Comparison of ENCODE assay signal across 8 mouse cellular contexts in the genomic region with DNA sequence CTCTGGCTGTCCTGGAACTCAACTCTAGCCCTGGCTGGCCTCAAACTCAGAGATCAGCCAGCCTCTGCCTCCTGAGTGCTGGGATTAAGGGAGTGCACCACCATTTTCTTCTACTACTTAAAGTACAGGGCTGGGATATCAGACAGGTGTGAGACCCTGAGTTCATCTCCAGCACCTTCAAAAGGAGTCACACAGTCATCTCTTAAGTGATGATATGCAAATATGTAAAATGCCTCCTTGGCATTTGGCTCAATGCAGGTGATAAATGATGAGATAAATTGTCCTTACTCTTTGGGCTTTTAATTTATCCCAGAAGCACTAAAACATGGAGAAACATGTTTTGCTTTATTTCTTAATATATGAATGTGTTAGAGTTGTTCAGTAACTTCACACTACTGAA. TPM values are rescaled to one million over a fixed set of nuclear protein-coding genes. Genes with fewer than 3 reads are reported as not detected.
DNase-seq lines count a peak whose midpoint lies in the region; ATAC-seq and TF ChIP-seq lines count a peak whose summit lies in the region.

No protein-coding gene starts in this region.

- no peak for DNase-seq in lung, embryonic 14.5 days
- no peak for DNase-seq in lung, postnatal 14 days
- DNase-seq in adrenal gland, postnatal 25 days = no peak
- no peak for DNase-seq in right cerebral cortex, postnatal 14 days

- no peak for TF ChIP-seq CTCF in lung, embryonic 14.5 days (IDR thresholded peaks at IDR 0.05; ENCODE audit: low read depth)

- peaks cover 26% of the 10 kb centered on the region for H3K36me3 ChIP-seq in erythroblast, embryonic 14.5 days (ENCODE audit: control insufficient read depth)
- 0 out of 2 replicates have a peak, but pooled peaks cover 6% of the 10 kb centered on the region for H3K36me3 ChIP-seq in lung, embryonic 14.5 days (ENCODE audit: insufficient read depth)
- peaks cover 16% of the 10 kb centered on the region for H3K36me3 ChIP-seq in liver, embryonic 12.5 days
- no peaks in the 10 kb centered on the region; the same call in 1 of the 2 replicates for H3K36me3 ChIP-seq in stomach, embryonic 16.5 days (ENCODE audit: control insufficient read depth, insufficient read depth, low read length)

- no peaks in the 10 kb centered on the region for H3K9me3 ChIP-seq in erythroblast, embryonic 14.5 days (ENCODE audit: control insufficient read depth, low read length)
- no peaks in the 10 kb centered on the region for H3K9me3 ChIP-seq in lung, embryonic 14.5 days (ENCODE audit: low read depth, low read length)
- no peaks in the 10 kb centered on the region for H3K9me3 ChIP-seq in liver, embryonic 12.5 days (replicated peaks)
- H3K9me3 ChIP-seq in stomach, embryonic 16.5 days (replicated peaks; ENCODE audit: control insufficient read depth, low read length) = no peaks in the 10 kb centered on the region

- H3K4me3 ChIP-seq in erythroblast, embryonic 14.5 days (replicated peaks) = peak overlapping the region; percentile 34
- H3K4me3 ChIP-seq in lung, embryonic 14.5 days (ENCODE audit: low read depth, low read length) = peak overlapping the region; percentile 99; the same call in 1 of the 2 replicates
- peak overlapping the region; percentile 99; the same call in 1 of the 2 replicates for H3K4me3 ChIP-seq in liver, embryonic 12.5 days
- H3K4me3 ChIP-seq in stomach, embryonic 16.5 days (replicated peaks; ENCODE audit: low read length) = no peak overlapping the region

- H3K27ac ChIP-seq in lung, embryonic 14.5 days (ENCODE audit: low read depth) = no peak overlapping the region
- peak overlapping the region; percentile 31; the same call in 1 of the 2 replicates for H3K27ac ChIP-seq in liver, embryonic 12.5 days
- no peak overlapping the region for H3K27ac ChIP-seq in stomach, embryonic 16.5 days (ENCODE audit: low read length)

- H3K9ac ChIP-seq in lung, embryonic 14.5 days = no peak overlapping the region
- H3K9ac ChIP-seq in liver, embryonic 12.5 days = peak overlapping the region; percentile 99; the same call in 1 of the 2 replicates
- H3K9ac ChIP-seq in stomach, embryonic 16.5 days (ENCODE audit: low read length) = no peak overlapping the region

- ATAC-seq in erythroblast, adult 5-6 weeks (replicated peaks; ENCODE audit: low FRiP score, poor library complexity, severe bottlenecking) = no peak
- ATAC-seq in lung, embryonic 14.5 days (ENCODE audit: insufficient read depth) = no peak
- ATAC-seq in liver, embryonic 12.5 days = no peak
- ATAC-seq in stomach, embryonic 16.5 days (ENCODE audit: insufficient read depth, low FRiP score) = no peak

- H3K27me3 ChIP-seq in erythroblast, embryonic 14.5 days (ENCODE audit: control insufficient read depth) = no peaks in the 10 kb centered on the region
- H3K27me3 ChIP-seq in lung, embryonic 14.5 days (ENCODE audit: insufficient read depth, low read length) = no peaks in the 10 kb centered on the region
- no peaks in the 10 kb centered on the region for H3K27me3 ChIP-seq in liver, embryonic 12.5 days (replicated peaks)
- H3K27me3 ChIP-seq in stomach, embryonic 16.5 days (ENCODE audit: control insufficient read depth, insufficient read depth, low read length) = no peaks in the 10 kb centered on the region

- peaks cover 53% of the 10 kb centered on the region for H3K4me1 ChIP-seq in erythroblast, embryonic 14.5 days (ENCODE audit: control insufficient read depth)
- H3K4me1 ChIP-seq in lung, embryonic 14.5 days (ENCODE audit: insufficient read depth) = peaks cover 7% of the 10 kb centered on the region
- H3K4me1 ChIP-seq in liver, embryonic 12.5 days = peaks cover 56% of the 10 kb centered on the region
- H3K4me1 ChIP-seq in stomach, embryonic 16.5 days (ENCODE audit: control insufficient read depth, insufficient read depth, low read length) = peaks cover 12% of the 10 kb centered on the region

- peak overlapping the region; percentile 80 for H3K4me2 ChIP-seq in lung, embryonic 14.5 days
- H3K4me2 ChIP-seq in liver, embryonic 12.5 days = peak overlapping the region; percentile 86
- peak overlapping the region; percentile 38 for H3K4me2 ChIP-seq in stomach, embryonic 16.5 days (ENCODE audit: low read depth, low read length)

RNA-seq across cellular contexts. Expression of gene Rad23b, which starts 2.0 kb away (rescaled TPM):
- polyA plus RNA-seq in erythroblast, embryonic 14.5 days (2012) = 9.2 and 11.7 TPM in 2 replicates
- total RNA-seq in erythroblast, adult 5-6 weeks (2015; ENCODE audit: low replicate concordance) = 29.4 and 32.2 TPM in 2 replicates
- 21.1 and 31.1 TPM in 2 replicates for total RNA-seq in erythroblast, adult 5-6 weeks (2017; ENCODE audit: low replicate concordance)
- 70.5 and 70.7 TPM in 2 replicates for polyA plus RNA-seq in lung, embryonic 14.5 days (2014; fragmentation: Nextera tagmentation; extraction: Ambion mirVana)
- polyA plus RNA-seq in liver, embryonic 12.5 days (2016; fragmentation: Nextera tagmentation; extraction: Ambion mirVana) = 65.0 and 65.6 TPM in 2 replicates
- polyA plus RNA-seq in stomach, embryonic 16.5 days (2015; fragmentation: Nextera tagmentation; extraction: Ambion mirVana) = 53.9 and 67.2 TPM in 2 replicates
- total RNA-seq in adrenal gland, postnatal 25 days (2021) = 123 and 152 TPM in 2 replicates
